Mouse (Mus musculus) intestine, embryonic 14.5 days (tissue): ENCODE data around the gene Mif4gd. TPM values are rescaled to one million over a fixed set of nuclear protein-coding genes. Genes with fewer than 3 reads are reported as not detected.

Source experiments
- ATAC-seq: fragments of 200-750 bp; cut with Nextera tagmentation; replicated peaks from 2 replicates; pipeline ENCODE4 v1.8.0; 2017; ENCODE audit warnings: low read depth, moderate number of reproducible peaks, moderate TSS enrichment, moderate library complexity; ENCODE audit not compliant: low FRiP score, low TSS enrichment
- DNase-seq: peaks from one replicate; pipeline ENCODE4 v3.0.0-alpha.2; 2018; ENCODE audit warnings: low spot score
- H3K27ac ChIP-seq: fragments of 300-500 bp; sonication (generic); 2 replicates; pipeline ENCODE4 v1.5.1; 2014; ENCODE audit warnings: low read depth, mild to moderate bottlenecking, control low read depth
- H3K27me3 ChIP-seq: fragments of 300-500 bp; sonication (generic); replicated peaks from 2 replicates; pipeline ENCODE4 v1.6.1; 2014; ENCODE audit warnings: low read length, control low read depth; ENCODE audit not compliant: control insufficient read depth, insufficient read depth
- H3K36me3 ChIP-seq: fragments of 300-500 bp; sonication (generic); 2 replicates; pipeline ENCODE4 v1.6.1; 2014; ENCODE audit warnings: low read length, control low read depth; ENCODE audit not compliant: control insufficient read depth, insufficient read depth
- H3K4me1 ChIP-seq: fragments of 300-500 bp; sonication (generic); replicated peaks from 2 replicates; pipeline ENCODE4 v1.6.1; 2014; ENCODE audit warnings: low read length, control low read depth, mixed read lengths; ENCODE audit not compliant: control insufficient read depth, insufficient read depth
- H3K4me2 ChIP-seq: fragments of 300-500 bp; sonication (generic); 2 replicates; pipeline ENCODE4 v1.6.1; 2014; ENCODE audit warnings: low read length
- H3K4me3 ChIP-seq: fragments of 300-500 bp; sonication (generic); 2 replicates; pipeline ENCODE4 v1.5.1; 2014; ENCODE audit warnings: low read depth, low read length, control low read depth, mixed read lengths
- H3K9ac ChIP-seq: fragments of 300-500 bp; sonication (generic); 2 replicates; pipeline ENCODE4 v1.6.1; 2014; ENCODE audit warnings: mild to moderate bottlenecking, low read length
- H3K9me3 ChIP-seq: fragments of 300-500 bp; sonication (generic); 2 replicates; pipeline ENCODE4 v1.6.1; 2016; ENCODE audit warnings: low read length, control low read depth; ENCODE audit not compliant: control insufficient read depth
- WGBS: fragments of 180-500 bp; shearing (Covaris S2); extraction: QIAGEN DNeasy Blood & Tissue Kit; methylation state at CpG from one replicate; pipeline ENCODE4 v1.1.7; 2014; 5-methylcytosine and 5-hydroxymethylcytosine counted together
- polyA plus RNA-seq: library from polyadenylated mRNA; unstranded; fragments of >200 nt; fragmentation: Nextera tagmentation; extraction: Ambion mirVana; gene quantifications from 2 replicates; pipeline ENCODE4 v1.2.1, GENCODE M21; 2014

Gene Mif4gd
- polyA plus RNA-seq, 1 experiment from 2014 or later = 28.3 TPM

GRCm38 (mm10) chr11:115638498-115639409 is 26.0 kb upstream of the Mif4gd start:
- Histone ChIP-seq H3K9me3 (no peaks in the 10 kb centered on the region), H3K4me3 (no peak overlapping the region), H3K4me2 (no peak overlapping the region), H3K9ac (no peak overlapping the region), H3K36me3 (peaks cover 7% of the 10 kb centered on the region; the same call in 1 of the 2 replicates), H3K27ac (no peak overlapping the region), H3K27me3 (no peaks in the 10 kb centered on the region), H3K4me1 (no peaks in the 10 kb centered on the region)
- ATAC-seq (no peak; the same call in 1 of the 2 replicates), DNase-seq (no peak)
- WGBS = 65% methylated on average over 5 of the region's 5 CpGs

DNA sequence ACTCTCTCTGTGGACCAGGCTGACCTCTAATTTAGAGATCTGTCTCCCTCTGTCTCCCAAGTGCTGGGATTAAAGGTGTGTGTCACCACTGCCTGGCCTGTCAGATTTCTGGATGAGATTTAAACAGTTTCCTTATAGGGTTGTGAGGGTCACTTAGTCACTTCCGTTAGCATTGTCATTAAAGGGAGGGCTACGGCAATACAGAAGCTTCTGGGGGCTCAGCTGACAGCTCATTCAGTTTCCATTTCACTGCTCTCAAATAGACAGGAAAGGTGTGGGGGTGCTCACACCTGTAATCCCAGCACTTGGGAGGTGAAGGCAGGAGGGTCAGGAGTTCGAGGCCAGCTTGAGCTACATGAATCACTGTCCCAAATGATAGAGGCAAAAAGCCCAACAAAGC is 24.2 kb upstream of the Mif4gd start:
- H3K4me1 ChIP-seq = no peaks in the 10 kb centered on the region
- H3K9me3 ChIP-seq = no peaks in the 10 kb centered on the region
- ATAC-seq (no peak), DNase-seq (no peak)
- no peak overlapping the region for H3K4me2 ChIP-seq
- no peak overlapping the region for H3K27ac ChIP-seq
- H3K4me3 ChIP-seq = no peak overlapping the region
- WGBS = 64% methylated on average over 3 of the region's 3 CpGs
- H3K27me3 ChIP-seq = no peaks in the 10 kb centered on the region
- no peaks in the 10 kb centered on the region for H3K36me3 ChIP-seq
- no peak overlapping the region for H3K9ac ChIP-seq

GRCm38 (mm10) chr11:115635484-115635883 is 22.7 kb upstream of the Mif4gd start:
- Histone ChIP-seq H3K36me3 (no peaks in the 10 kb centered on the region), H3K9ac (no peak overlapping the region), H3K27me3 (no peaks in the 10 kb centered on the region), H3K4me1 (no peaks in the 10 kb centered on the region), H3K9me3 (no peaks in the 10 kb centered on the region), H3K4me2 (no peak overlapping the region), H3K4me3 (no peak overlapping the region), H3K27ac (no peak overlapping the region)
- DNase-seq = no peak
- WGBS = 72% methylated on average over 8 of the region's 8 CpGs
- no peak for ATAC-seq

- no peak overlapping the region for H3K4me2 ChIP-seq
- H3K9ac ChIP-seq = no peak overlapping the region
- DNase-seq = no peak
- no peaks in the 10 kb centered on the region for H3K27me3 ChIP-seq
- H3K27ac ChIP-seq = no peak overlapping the region
- no peaks in the 10 kb centered on the region for H3K4me1 ChIP-seq
- H3K4me3 ChIP-seq = no peak overlapping the region
- H3K36me3 ChIP-seq = no peaks in the 10 kb centered on the region
- 82% methylated on average over 8 of the region's 8 CpGs for WGBS
- H3K9me3 ChIP-seq = no peaks in the 10 kb centered on the region
- ATAC-seq = no peak
Measured at GRCm38 (mm10) chr11:115635041-115635440, 22.3 kb upstream of the Mif4gd start.

DNA sequence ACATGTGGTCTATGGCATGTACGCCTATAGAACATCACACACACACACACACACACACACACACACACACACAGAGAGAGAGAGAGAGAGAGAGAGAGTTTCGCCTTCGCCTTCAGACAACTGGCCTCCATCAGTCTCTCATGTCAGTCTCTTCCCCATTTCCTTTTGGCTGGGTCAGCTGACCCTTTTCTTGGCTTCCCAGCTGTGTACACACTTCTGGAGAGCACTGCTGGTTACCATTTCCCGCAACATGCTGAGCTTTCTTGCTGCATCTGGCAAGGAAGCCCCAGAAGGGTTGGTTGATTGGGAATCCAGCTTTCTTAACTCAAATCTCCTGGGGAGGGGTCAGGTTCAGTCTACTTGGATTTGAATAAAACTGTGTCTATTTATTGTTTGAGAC is 21.3 kb upstream of the Mif4gd start:
- DNase-seq (no peak), ATAC-seq (no peak)
- Histone ChIP-seq H3K4me1 (no peaks in the 10 kb centered on the region), H3K9ac (no peak overlapping the region), H3K36me3 (no peaks in the 10 kb centered on the region), H3K27me3 (no peaks in the 10 kb centered on the region), H3K4me3 (no peak overlapping the region), H3K27ac (no peak overlapping the region), H3K4me2 (no peak overlapping the region), H3K9me3 (no peaks in the 10 kb centered on the region)
- WGBS = 65% methylated on average over 4 of the region's 4 CpGs

DNA sequence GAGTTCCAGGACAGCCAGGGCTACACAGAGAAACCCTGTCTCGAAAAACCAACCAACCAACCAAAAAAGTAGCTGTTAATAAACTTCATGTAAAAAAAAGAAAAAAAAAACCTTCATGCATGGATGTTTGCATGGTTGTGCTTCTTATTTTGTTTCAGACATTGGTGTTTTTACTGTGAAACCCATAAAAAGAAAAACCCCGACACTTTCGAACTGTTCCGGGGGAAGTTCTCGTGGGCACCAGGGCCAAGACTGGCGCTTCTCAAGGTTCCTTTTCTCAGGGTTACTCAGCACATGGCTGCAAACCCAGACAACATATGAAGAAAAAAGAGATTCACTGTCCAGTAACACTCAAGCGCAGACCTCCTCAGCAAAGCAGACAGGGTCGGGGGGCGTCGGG is 20.1 kb upstream of the Mif4gd start:
- ATAC-seq (no peak), DNase-seq (no peak)
- Histone ChIP-seq H3K27me3 (no peaks in the 10 kb centered on the region), H3K4me1 (no peaks in the 10 kb centered on the region), H3K36me3 (no peaks in the 10 kb centered on the region), H3K4me2 (no peak overlapping the region), H3K9ac (no peak overlapping the region), H3K4me3 (no peak overlapping the region), H3K9me3 (no peaks in the 10 kb centered on the region), H3K27ac (no peak overlapping the region)
- WGBS = 90% methylated on average over 10 of the region's 10 CpGs

- H3K36me3 ChIP-seq = no peaks in the 10 kb centered on the region
- no peaks in the 10 kb centered on the region for H3K27me3 ChIP-seq
- ATAC-seq = no peak
- no peak overlapping the region for H3K4me2 ChIP-seq
- 70% methylated on average over 7 of the region's 7 CpGs for WGBS
- H3K9me3 ChIP-seq = no peaks in the 10 kb centered on the region
- no peak overlapping the region for H3K9ac ChIP-seq
- H3K27ac ChIP-seq = no peak overlapping the region
- no peak overlapping the region for H3K4me3 ChIP-seq
- no peak for DNase-seq
- peaks cover 3% of the 10 kb centered on the region for H3K4me1 ChIP-seq
Measured at GRCm38 (mm10) chr11:115632247-115632646, 19.5 kb upstream of the Mif4gd start.

- Histone ChIP-seq H3K4me2 (no peak overlapping the region; the same call in 1 of the 2 replicates), H3K36me3 (no peaks in the 10 kb centered on the region), H3K4me1 (peaks cover 10% of the 10 kb centered on the region), H3K27ac (no peak overlapping the region), H3K9ac (no peak overlapping the region), H3K9me3 (no peaks in the 10 kb centered on the region), H3K27me3 (no peaks in the 10 kb centered on the region), H3K4me3 (no peak overlapping the region)
- 21% methylated on average over 3 of the region's 3 CpGs for WGBS
- DNase-seq (peak; percentile 66), ATAC-seq (no peak)
Measured at GRCm38 (mm10) chr11:115631505-115631890, 18.7 kb upstream of the Mif4gd start.
